Mouse (Mus musculus) left cerebral cortex, postnatal 4 days (tissue): Measurements from ENCODE around the gene Rph3al. TPM values are rescaled to one million over a fixed set of nuclear protein-coding genes. Genes with fewer than 3 reads are reported as not detected.

ENCODE experiments used
- DNase-seq: peaks from one replicate; pipeline ENCODE4 v3.0.0-alpha.2; 2022
- intact Hi-C: fragments of 180-260 bp; cut with DNase I; formaldehyde crosslinking; loops from one replicate; pipeline ENCODE4 v1.15.1; 2025
- total RNA-seq, 2 experiments: library from RNA; stranded (reverse); gene quantifications; 2 replicates each; pipeline ENCODE4 v1.2.3; 2021

Gene Rph3al
- total RNA-seq, 2 experiments from 2014 or later: 2.9 to 4.3 TPM

DNA sequence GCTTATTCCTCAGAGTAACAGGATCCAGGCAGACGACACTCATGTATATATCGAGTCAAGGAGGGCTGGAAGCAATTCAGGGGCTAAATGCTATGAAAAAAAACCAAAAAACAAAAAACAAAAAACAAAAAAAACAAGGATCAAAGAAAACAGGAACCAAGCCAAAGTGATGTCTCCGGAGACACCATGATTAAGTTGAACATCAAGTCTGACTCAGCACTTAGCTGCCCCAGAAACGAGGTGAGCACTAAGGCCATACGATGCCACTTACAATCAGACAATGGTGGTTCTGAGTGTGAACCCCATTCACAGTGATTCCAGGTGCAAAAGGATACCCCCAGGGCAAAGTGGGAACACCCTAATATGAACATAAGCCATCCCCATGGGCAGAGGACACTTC, 13.7 kb upstream of the Rph3al start:
- no peak for DNase-seq
- intact Hi-C loops: no loop called here

DNA sequence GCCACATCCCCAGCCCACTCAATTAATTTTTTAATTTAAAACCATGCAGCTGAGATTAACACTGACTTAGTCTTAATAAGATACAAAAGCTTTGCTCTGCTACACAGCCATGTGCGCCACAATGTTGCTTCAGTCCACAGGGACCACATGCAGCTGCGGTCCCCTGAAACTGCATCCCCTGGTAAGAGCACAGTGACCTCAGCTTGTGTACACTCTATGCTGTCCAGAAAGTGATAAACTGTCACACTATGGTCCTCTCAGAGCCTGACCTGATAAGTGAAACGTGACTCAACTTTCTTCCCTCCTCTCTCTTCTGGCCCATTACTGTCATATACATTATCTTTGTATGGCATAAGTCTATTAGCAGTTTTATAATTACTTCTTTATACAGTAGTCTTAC, 12.2 kb upstream of the Rph3al start:
- intact Hi-C loops: no loop called here

DNA sequence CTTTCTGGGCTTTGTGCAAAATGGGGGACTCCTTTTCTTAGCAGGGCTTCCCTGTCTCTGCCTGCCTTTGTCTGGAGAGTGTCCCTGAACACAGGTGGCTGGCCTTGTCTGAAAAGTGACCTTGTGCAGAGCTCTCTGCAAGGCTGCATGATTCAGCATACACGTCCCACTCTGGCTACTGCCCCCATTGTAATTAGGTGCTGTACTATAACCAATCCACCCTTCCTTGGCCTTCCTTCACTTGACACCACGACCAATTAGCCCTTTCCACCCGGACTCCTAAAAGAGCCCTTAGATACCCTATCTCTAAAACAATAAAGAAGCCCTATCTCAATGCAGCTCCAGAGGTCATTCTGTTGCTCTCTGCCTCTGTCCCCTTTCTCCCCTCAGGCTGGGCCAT, 10.6 kb upstream of the Rph3al start:
- intact Hi-C loops: no loop called here
- no peak for DNase-seq

More for the DNA sequence above, 12.2 kb upstream of the Rph3al start:
- no peak for DNase-seq

GRCm38 (mm10) chr11:75947223-75947622, 9.0 kb upstream of the Rph3al start:
- intact Hi-C loops: no loop called here
- no peak for DNase-seq

DNA sequence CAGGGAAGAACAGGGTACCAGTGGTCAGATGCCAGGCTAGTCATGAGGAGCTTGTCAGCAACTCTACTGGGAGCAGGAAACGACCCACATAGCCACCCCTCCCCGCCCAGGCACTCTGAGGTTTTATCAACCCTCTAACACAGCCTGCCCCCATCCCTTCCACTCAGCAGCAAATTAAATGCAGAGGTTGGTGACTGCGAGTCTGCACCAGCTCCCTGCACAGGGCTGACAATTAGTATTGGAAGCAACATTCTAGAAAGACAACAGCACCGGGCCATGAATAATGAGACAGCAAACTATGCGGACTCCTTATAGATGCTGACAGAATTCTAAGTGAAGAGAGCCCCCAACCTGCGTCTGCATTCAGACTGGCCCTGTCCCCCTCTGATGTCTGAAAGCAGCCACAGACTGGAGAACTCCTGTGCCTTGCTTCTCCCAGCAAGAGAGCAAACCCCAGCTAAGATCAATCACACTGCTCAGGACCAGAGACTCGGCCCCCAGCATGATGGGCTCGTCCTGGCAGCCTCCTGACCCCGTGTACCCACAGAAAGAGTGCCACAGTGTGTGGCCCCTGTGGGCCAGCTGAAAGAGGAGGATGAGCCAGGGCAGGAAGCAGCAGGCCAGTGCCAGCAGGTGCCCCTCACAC, 7.7 kb upstream of the Rph3al start:
- intact Hi-C loops: no loop called here

DNA sequence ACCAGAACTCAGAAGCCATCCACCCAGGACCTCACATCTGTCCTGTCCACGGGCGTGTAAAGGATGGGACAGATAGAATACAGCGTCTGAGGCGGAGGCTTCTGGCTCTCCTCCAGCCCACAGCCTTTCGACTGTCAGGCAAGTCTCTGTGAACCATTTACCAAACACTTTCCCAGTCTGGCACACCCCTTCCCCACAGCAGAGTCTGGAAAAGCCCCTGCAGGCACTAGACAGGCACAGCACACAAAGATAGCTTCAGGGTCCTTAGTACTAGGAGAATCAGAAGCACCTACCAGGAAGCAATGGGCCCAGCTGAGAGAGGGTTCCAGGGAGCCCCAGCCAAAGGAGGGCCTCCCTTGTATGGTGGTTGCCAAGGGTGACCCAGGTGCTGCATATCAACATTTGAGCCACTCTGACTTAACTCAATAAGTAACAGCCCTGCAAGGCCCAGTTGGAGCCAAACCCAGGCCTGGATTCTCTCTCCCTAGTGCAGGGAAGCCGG, 808 bp downstream of the Rph3al start:
- DNase-seq: peak; percentile 43
- intact Hi-C loops: no loop called here

More for the DNA sequence above, 7.7 kb upstream of the Rph3al start:
- peak; percentile 25 for DNase-seq

GRCm38 (mm10) chr11:75935819-75936430, 2.3 kb downstream of the Rph3al start:
- DNase-seq: peak; percentile 33
- intact Hi-C loops: no loop called here

GRCm38 (mm10) chr11:75934425-75934824, 3.8 kb downstream of the Rph3al start:
- no peak for DNase-seq
- intact Hi-C loops: no loop called here

DNA sequence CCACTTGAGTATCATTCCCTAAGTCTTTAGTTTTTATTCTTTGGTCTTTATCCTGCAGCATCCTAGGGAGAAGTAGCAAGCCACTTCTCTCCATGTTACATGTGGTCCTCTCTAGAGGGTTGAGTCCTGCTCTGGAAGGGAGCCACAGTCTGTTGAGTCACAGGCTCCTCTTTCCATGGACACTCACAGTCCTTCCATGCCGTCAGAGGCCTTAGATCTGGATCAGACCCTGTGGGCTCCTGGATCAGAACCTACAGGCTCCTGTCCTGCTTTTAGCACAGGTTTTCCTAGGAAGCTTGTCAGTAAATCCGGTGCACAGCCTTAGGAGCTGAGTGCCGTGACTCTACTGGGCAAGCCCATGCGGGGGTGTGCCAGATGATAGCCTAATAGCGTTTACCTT, 4.9 kb downstream of the Rph3al start:
- DNase-seq: no peak
- intact Hi-C loops: no loop called here

GRCm38 (mm10) chr11:75930911-75931678, 7.1 kb downstream of the Rph3al start:
- no peak for DNase-seq
- intact Hi-C loops: no loop called here

DNA sequence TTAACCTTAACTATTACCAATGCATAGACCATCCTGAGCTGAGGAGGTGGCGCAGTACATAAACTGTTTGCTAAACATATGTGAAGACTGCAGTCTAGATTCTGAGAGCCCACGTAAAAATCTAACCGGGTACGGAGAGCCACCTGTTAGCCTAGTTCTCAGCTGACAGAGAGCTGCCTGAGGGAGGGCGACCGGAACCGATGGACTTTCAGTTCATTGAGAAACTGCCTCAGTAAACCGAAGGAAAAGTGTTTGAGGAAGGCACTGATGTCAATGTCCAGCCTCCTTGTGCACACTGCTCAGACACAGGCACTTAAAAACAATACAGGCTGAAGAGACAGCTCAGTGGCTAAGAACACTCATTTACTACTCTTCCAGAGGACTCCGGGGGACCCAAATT, 8.0 kb downstream of the Rph3al start:
- no peak for DNase-seq
- intact Hi-C loops: no loop called here

- DNase-seq: no peak
- intact Hi-C loops: no loop called here
These were observed 10.3 kb downstream of the Rph3al start for GRCm38 (mm10) chr11:75927881-75928280.

- DNase-seq: peak; percentile 73
- intact Hi-C loops: no loop called here
These were observed 11.6 kb downstream of the Rph3al start for GRCm38 (mm10) chr11:75926431-75927312.

GRCm38 (mm10) chr11:75925801-75926200, 12.4 kb downstream of the Rph3al start:
- intact Hi-C loops: no loop called here
- DNase-seq: peak; percentile 59

GRCm38 (mm10) chr11:75922741-75923140, 15.5 kb downstream of the Rph3al start:
- intact Hi-C loops: no loop called here
- DNase-seq: no peak

GRCm38 (mm10) chr11:75919139-75919538, 19.1 kb downstream of the Rph3al start:
- intact Hi-C loops: no loop called here
- no peak for DNase-seq

DNA sequence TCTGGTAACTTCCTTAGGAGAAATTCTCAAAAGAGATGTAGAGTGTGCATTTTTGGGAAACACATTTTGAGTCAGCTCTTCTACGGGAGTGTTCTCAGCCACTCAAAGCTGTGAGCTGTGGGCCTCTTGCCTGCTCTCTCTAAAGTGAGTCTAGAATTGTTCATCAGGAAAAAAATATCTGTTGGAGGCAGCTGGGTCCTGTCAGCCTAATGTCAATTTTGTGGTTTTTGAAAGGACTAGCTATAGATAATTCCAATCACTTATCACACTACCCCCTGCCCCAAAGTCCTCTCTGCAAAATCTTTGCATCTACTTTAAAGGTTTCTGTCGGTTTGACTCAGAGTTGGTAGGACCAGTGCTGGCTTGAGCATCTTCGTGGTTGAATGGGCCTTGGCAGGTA, 20.9 kb downstream of the Rph3al start:
- intact Hi-C loops: no loop called here
- no peak for DNase-seq

DNA sequence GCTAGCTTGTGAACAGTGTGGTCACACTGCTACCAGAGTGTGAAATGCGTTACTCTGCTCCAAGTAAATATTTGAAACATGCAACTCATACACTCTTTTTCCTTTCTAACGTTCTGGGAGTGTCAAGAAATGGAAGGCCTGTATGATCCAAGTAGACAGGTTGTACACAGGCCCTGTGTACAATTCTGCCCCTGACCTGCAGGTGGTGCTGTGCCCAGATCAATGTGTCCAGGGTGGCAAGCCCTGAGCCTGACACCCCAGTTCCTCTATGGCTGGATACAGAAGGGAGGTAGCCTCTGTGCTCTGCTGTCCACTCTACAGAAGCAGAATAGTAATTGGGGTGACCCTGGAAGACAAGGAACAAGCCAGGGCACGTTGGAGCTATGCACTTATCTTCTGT, 24.3 kb downstream of the Rph3al start:
- intact Hi-C loops: no loop called here
- no peak for DNase-seq

DNA sequence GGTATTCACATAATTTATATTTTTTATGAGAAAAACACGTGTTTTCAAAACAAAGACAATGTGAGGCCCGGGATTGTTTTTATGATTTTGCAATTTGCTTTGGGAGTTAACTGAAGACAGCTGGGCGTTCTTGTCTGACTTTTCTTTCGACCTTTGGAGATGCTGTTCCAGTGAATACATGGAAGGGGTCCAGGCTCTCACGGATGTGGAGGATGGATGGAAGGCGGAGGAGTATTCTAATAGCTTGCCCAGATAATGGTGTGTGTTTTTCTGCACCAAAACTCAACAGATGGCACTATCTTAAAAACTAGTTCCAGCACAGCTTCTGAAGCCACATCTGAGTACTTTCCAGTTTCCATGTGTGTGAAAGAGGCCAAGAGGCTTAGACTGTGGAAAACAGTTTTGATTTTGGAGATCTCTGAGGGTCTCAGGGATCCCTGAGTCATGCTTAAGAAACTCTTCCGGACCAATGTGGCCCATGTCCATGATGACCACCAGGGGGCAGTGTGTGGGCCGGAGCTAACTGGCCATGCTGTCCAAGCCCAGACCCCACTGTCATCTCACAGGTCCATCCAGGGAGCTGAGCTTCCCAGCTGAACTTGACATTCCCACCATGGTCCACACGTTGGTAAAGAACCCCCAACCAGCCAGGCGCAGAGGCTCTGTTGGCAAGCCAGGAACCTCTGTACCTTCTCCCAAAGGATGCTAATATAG, 25.1 kb downstream of the Rph3al start:
- DNase-seq: peak; percentile 73
- intact Hi-C loops: no loop called here

- intact Hi-C loops: no loop called here
- DNase-seq: no peak
These were observed 26.3 kb downstream of the Rph3al start for GRCm38 (mm10) chr11:75911962-75912361.
